Mouse (Mus musculus) megakaryocyte, embryonic 14.5 days (primary cell): ENCODE results near the gene Hist1h2ai. TPM values are rescaled to one million over a fixed set of nuclear protein-coding genes. Genes with fewer than 3 reads are reported as not detected.
"Not testable (repeated sequence)": the region's sequence is repeated elsewhere in the genome, so short reads cannot be mapped to it uniquely, and the experiment has no call there.

Source experiments
- H3K27me3 ChIP-seq: replicated peaks from 2 replicates; pipeline ENCODE3; 2012; ENCODE audit warnings: inconsistent platforms
- H3K36me3 ChIP-seq: replicated peaks from 2 replicates; pipeline ENCODE3; 2012; ENCODE audit warnings: low read length, inconsistent platforms, mixed read lengths
- H3K4me1 ChIP-seq: 2 replicates; pipeline ENCODE4 v1.6.1; 2012; ENCODE audit warnings: inconsistent platforms
- H3K4me3 ChIP-seq: replicated peaks from 2 replicates; pipeline ENCODE3; 2012; ENCODE audit warnings: moderate library complexity, mild to moderate bottlenecking, inconsistent platforms
- H3K9me3 ChIP-seq: 2 replicates; pipeline ENCODE4 v1.6.1; 2012; ENCODE audit warnings: inconsistent platforms
- FLI1 ChIP-seq: IDR thresholded peaks from 2 replicates; pipeline ENCODE4 v1.6.1; 2012; ENCODE audit warnings: low read length, inconsistent platforms, mixed read lengths
- GATA1 ChIP-seq: IDR thresholded peaks from 3 replicates; pipeline ENCODE4 v1.6.1; 2012; ENCODE audit warnings: mixed read lengths, low read length, inconsistent platforms, borderline replicate concordance
- polyA plus RNA-seq: library from polyadenylated mRNA; stranded (reverse); fragments of >175 nt; gene quantifications from 2 replicates; pipeline ENCODE4 v1.2.3, GENCODE M21; 2012; ENCODE audit warnings: low replicate concordance; ENCODE audit not compliant: insufficient read depth

Gene Hist1h2ai
- polyA plus RNA-seq, 1 experiment, result 88.4 TPM

DNA sequence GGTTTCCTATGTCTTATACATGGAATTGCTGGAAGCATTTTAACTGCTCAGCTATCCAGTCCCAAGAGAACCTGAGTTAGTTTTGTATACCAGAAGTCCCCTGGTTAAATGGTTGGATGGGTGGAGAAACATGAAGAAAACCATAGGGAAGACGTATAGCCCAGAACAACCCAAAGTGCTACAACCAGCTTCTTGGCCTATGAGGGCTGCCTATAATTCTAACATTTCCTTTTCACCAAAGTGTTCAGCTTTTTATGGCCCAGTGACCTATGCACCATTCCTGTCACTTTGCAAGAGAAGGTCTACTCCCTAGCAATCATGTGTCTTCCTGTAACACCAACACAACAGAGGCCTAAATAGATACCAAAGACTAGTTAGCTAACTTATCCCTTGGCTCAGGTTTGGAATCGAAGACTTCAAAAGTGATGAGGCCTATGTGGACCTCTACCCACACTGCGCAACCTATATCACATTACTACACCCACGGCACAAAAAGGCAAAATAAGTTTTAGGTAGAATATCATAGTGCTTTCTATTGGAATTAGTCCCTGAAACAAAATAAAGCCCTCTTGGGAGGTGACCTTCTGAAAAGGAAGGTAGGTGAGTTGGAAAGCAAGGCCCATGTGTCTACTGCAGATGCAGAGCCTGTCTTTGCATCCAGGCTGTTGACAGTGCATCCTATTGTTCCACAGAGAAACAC lies 2.3 kb downstream of the Hist1h2ai start:
- H3K9me3 ChIP-seq, result no peaks in the 10 kb centered on the region
- TF ChIP-seq FLI1, result no peak
- TF ChIP-seq GATA1, result no peak
- no peaks in the 10 kb centered on the region for H3K27me3 ChIP-seq
- peaks cover 66% of the 10 kb centered on the region for H3K4me1 ChIP-seq
- peak overlapping the region; percentile 82 for H3K4me3 ChIP-seq
- H3K36me3 ChIP-seq, result no peaks in the 10 kb centered on the region

GRCm38 (mm10) chr13:21721107-21721756 lies 5.0 kb downstream of the Hist1h2ai start:
- not testable (repeated sequence) for H3K36me3 ChIP-seq, H3K27me3 ChIP-seq, H3K9me3 ChIP-seq
- Histone ChIP-seq H3K4me1 (peaks cover 54% of the 10 kb centered on the region), H3K4me3 (peak overlapping the region; percentile 90)

- H3K9me3 ChIP-seq, H3K36me3 ChIP-seq, H3K27me3 ChIP-seq: not testable (repeated sequence)
- Histone ChIP-seq H3K4me1 (peaks cover 52% of the 10 kb centered on the region), H3K4me3 (peak within 1 kb of the TSS; percentile 90)
Observed at GRCm38 (mm10) chr13:21721757-21722372, 5.6 kb downstream of the Hist1h2ai start, which contains the start of gene Hist1h2bm. Gene Hist1h2bm, plus strand, starts transcription at chr13:21722044.

DNA sequence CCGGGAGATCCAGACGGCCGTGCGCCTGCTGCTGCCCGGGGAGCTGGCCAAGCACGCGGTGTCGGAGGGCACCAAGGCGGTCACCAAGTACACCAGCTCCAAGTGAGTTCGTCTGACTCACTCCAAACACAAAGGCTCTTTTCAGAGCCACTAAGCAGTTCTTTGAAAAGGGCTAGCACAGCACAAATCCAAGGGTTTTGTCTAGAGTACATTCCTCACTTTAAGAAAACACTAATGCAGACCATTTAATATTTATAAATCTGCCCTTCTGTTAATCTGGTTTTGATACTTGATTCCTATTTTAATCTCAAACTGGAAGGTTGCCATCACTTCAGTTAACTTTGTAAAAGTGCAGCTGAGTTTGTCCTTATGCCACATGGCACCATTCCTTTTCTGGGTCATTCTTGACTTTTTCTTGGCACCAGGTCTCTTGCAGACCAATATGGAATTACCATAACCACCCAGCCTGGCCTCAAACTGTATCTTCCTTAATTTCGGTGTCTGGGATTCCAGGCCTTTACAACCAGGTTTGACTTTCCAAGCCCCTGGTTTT lies 6.2 kb downstream of the Hist1h2ai start:
- TF ChIP-seq GATA1 (no peak), FLI1 (no peak)
- Histone ChIP-seq H3K27me3 (no peaks in the 10 kb centered on the region), H3K36me3 (no peaks in the 10 kb centered on the region), H3K9me3 (no peaks in the 10 kb centered on the region), H3K4me1 (peaks cover 50% of the 10 kb centered on the region), H3K4me3 (peak overlapping the region; percentile 85)

DNA sequence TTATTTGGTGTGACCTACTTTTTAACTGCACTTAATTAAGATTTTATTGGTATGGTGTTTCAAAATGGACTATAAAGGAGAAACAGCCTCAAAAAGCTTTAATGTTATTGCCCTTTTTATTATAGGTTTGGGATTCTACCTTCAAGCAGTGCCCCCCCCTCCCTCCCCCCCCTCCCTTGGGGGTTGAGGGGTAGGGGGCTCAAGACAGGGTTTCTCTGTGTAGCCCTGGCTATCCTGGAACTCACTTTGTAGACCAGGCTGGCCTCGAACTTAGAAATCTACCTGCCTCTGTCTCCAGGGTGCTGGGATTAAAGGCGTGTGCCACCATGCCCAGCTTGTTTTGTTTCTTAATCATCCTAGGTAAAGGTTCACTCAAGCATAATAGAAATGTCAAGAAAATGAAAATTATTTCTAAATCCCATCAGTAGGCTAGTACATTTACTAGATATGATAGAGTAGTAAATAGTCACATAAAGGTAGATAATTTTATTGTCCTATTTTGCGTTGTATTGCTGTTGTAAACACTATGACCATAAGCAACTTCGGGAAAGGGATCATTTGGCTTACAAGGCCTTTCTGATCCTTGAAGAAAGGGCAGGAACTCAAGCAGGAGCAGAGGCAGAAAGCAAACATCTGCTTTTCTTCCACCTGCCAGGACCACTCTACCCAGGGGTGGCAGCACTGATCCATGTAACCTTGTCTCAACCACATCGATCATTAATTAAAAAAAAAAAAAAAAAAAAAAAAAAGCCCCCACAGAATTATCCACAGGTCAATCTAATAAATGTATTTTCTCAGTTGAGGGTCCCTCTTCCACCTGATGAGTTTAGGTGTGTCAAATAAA lies 7.0 kb downstream of the Hist1h2ai start:
- H3K4me1 ChIP-seq, result peaks cover 46% of the 10 kb centered on the region
- no peaks in the 10 kb centered on the region for H3K9me3 ChIP-seq
- H3K27me3 ChIP-seq, result no peaks in the 10 kb centered on the region
- TF ChIP-seq FLI1, result no peak
- no peak for TF ChIP-seq GATA1
- H3K36me3 ChIP-seq, result no peaks in the 10 kb centered on the region
- no peak overlapping the region for H3K4me3 ChIP-seq

- TF ChIP-seq GATA1 (no peak), FLI1 (no peak)
- Histone ChIP-seq H3K27me3 (no peaks in the 10 kb centered on the region), H3K4me3 (no peak overlapping the region), H3K36me3 (no peaks in the 10 kb centered on the region), H3K4me1 (peaks cover 31% of the 10 kb centered on the region), H3K9me3 (no peaks in the 10 kb centered on the region)
Observed at GRCm38 (mm10) chr13:21727948-21728572, 11.8 kb downstream of the Hist1h2ai start.

DNA sequence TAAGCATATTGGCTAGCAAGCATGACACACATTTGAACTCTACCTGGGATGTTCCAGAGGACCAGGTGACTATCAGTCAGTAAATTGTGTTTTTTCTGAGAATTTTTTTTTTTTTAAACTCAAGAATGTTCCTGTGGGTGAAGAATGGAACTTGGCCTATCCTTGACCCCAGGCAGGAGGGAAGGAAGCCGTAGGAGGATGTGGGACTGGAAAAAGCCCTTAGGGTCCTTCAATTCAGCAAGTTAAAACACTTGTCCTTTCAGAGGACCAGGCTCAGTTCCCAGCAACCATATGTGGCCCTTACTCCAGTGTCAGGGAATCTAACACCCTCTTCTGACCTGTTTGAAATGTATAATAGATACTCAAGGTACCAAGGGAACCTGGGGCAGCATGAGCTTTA lies 13.3 kb downstream of the Hist1h2ai start:
- TF ChIP-seq GATA1, result no peak
- no peak for TF ChIP-seq FLI1
- H3K9me3 ChIP-seq, result no peaks in the 10 kb centered on the region
- peaks cover 41% of the 10 kb centered on the region for H3K4me1 ChIP-seq
- H3K4me3 ChIP-seq, result no peak overlapping the region
- H3K36me3 ChIP-seq, result no peaks in the 10 kb centered on the region
- H3K27me3 ChIP-seq, result no peaks in the 10 kb centered on the region

DNA sequence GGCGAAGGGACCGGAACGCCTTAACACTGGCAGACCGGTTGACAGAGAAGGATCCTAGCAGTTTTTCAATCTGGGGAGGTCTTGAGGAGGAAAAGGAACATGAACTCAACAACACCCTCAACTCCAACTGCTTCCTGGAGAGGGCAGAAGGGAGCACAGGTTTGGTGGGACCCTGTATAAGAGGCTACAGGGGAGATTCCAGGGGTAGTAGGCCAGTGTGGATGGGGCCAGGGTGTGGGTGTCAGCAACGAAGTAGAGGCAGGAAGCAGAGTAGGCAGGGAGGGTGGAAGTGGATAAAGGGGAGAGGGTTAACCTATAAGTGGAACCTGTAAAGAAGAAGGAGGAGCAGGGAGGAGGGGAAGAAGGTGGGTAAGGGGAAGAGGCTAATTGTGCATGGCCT lies 17.2 kb downstream of the Hist1h2ai start:
- Histone ChIP-seq H3K27me3 (no peaks in the 10 kb centered on the region), H3K4me1 (peaks cover 51% of the 10 kb centered on the region), H3K9me3 (no peaks in the 10 kb centered on the region), H3K36me3 (no peaks in the 10 kb centered on the region), H3K4me3 (no peak overlapping the region)
- TF ChIP-seq FLI1 (no peak), GATA1 (no peak)

GRCm38 (mm10) chr13:21734010-21734905 lies 18.0 kb downstream of the Hist1h2ai start:
- peak overlapping the region; percentile 88 for H3K4me3 ChIP-seq
- no peaks in the 10 kb centered on the region for H3K27me3 ChIP-seq
- H3K9me3 ChIP-seq, result no peaks in the 10 kb centered on the region
- H3K4me1 ChIP-seq, result peaks cover 51% of the 10 kb centered on the region
- TF ChIP-seq GATA1 (no peak), FLI1 (no peak)
- no peaks in the 10 kb centered on the region for H3K36me3 ChIP-seq

GRCm38 (mm10) chr13:21734906-21735767 lies 18.9 kb downstream of the Hist1h2ai start, which contains the start of gene Hist1h4j:
Gene Hist1h4j, plus strand, starts transcription at chr13:21735064.
- H3K9me3 ChIP-seq, H3K27me3 ChIP-seq, H3K36me3 ChIP-seq: not testable (repeated sequence)
- Histone ChIP-seq H3K4me1 (peaks cover 48% of the 10 kb centered on the region), H3K4me3 (peak within 1 kb of the TSS; percentile 88)
